Mouse (Mus musculus) spleen, adult 2 months (tissue): ENCODE data around the gene Dock9. TPM values are rescaled to one million over a fixed set of nuclear protein-coding genes. Genes with fewer than 3 reads are reported as not detected.

Experiments used
- DNase-seq, 2 experiments: peaks; one replicate each; pipeline versions ENCODE4 v3.0.0 to v3.0.0-alpha.2; 2012 to 2021; ENCODE audit warnings: low spot score in 2 of 2, low read depth in 1 of 2
- H3K27ac ChIP-seq: fragments of 200-500 bp; 2 replicates; pipeline ENCODE4 v1.5.1; 2012; ENCODE audit warnings: low read length, inconsistent platforms; ENCODE audit not compliant: insufficient read depth
- H3K27me3 ChIP-seq: fragments of 200-500 bp; 2 replicates; pipeline ENCODE4 v1.6.1; 2012; ENCODE audit warnings: mild to moderate bottlenecking, moderate library complexity, low read length, inconsistent platforms; ENCODE audit not compliant: control insufficient read depth, insufficient read depth
- H3K36me3 ChIP-seq: fragments of 200-500 bp; 2 replicates; pipeline ENCODE4 v1.6.1; 2012; ENCODE audit warnings: mild to moderate bottlenecking, low read length, inconsistent platforms; ENCODE audit not compliant: control insufficient read depth, insufficient read depth
- H3K4me1 ChIP-seq: fragments of 200-500 bp; 2 replicates; pipeline ENCODE4 v1.6.1; 2011; ENCODE audit warnings: inconsistent platforms; ENCODE audit not compliant: control insufficient read depth, insufficient read depth, insufficient read length
- H3K4me3 ChIP-seq: fragments of 200-500 bp; 2 replicates; pipeline ENCODE4 v1.5.1; 2011; ENCODE audit warnings: mild to moderate bottlenecking, inconsistent platforms; ENCODE audit not compliant: insufficient read depth, insufficient read length; ENCODE audit errors: extremely low read depth
- CTCF ChIP-seq: fragments of 200-500 bp; IDR thresholded peaks from 2 replicates; pipeline ENCODE4 v1.5.1; 2011; ENCODE audit warnings: mild to moderate bottlenecking, inconsistent platforms; ENCODE audit not compliant: insufficient read depth, insufficient read length, insufficient replicate concordance; ENCODE audit errors: extremely low read depth
- POLR2A ChIP-seq: fragments of 200-500 bp; IDR thresholded peaks from 2 replicates; pipeline ENCODE4 v1.6.1; 2011; ENCODE audit warnings: low read depth, low read length, inconsistent platforms
- WGBS: fragments of 180-500 bp; shearing (Covaris S2); methylation state at CpG from one replicate; pipeline ENCODE4 v1.1.7; 2018; 5-methylcytosine and 5-hydroxymethylcytosine counted together
- polyA plus RNA-seq: library from polyadenylated mRNA; depleted of rRNA; stranded (reverse); fragments of >200 nt; gene quantifications from 2 replicates; pipeline ENCODE4 v1.2.3, GENCODE M21; 2012

Dock9 gene
- polyA plus RNA-seq, 1 experiment: 7.8 TPM

DNA sequence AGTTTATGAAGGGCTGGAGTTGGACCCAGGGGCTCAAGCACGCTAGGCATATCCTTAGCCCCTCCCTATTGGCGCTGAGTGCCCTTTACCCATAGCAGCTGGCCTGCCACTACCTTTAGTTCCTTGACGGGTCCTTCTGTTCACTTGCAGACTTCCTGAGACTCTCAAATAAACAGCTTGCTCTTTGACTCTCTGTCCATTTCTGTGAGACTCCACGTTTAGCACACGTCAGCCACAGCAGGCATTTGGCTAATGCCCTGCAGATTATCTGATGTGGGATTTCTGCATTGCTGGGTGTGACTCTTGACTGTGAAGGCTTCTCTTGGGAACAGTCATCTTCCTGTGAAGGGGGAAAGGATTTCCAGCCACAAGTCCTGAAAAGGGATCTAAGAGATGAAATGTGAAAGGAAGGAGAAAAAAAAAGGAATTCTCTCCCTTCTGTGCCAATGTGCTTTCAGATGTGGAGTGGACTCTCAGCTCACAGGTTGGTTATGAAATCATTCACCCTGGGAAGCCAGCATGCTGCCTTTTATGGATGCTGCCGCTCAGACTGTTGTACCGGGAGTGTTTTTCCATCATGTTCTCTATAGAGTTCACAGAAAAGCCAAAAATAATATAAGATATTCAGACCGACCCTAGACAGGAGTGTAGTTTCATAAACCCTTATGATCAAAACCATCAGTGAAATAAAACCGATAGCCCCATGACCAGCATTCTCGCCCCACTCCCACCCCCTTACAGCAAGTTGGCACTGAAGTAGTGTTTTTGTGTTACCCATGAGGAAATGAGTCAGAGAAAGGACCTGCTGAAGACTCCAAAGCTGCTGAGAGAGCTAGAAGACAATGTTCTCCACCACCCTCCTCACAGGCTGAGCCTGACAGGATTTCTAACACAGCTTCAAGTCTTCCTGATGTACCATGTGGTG is 28.1 kb upstream of the Dock9 start:
- Histone ChIP-seq H3K4me3 (no peak overlapping the region), H3K36me3 (no peaks in the 10 kb centered on the region), H3K27me3 (no peaks in the 10 kb centered on the region), H3K27ac (no peak overlapping the region), H3K4me1 (peaks cover 12% of the 10 kb centered on the region)
- no peak for DNase-seq
- WGBS: 52% methylated on average over 10 of the region's 10 CpGs
- TF ChIP-seq CTCF: no peak
- TF ChIP-seq POLR2A: no peak

DNA sequence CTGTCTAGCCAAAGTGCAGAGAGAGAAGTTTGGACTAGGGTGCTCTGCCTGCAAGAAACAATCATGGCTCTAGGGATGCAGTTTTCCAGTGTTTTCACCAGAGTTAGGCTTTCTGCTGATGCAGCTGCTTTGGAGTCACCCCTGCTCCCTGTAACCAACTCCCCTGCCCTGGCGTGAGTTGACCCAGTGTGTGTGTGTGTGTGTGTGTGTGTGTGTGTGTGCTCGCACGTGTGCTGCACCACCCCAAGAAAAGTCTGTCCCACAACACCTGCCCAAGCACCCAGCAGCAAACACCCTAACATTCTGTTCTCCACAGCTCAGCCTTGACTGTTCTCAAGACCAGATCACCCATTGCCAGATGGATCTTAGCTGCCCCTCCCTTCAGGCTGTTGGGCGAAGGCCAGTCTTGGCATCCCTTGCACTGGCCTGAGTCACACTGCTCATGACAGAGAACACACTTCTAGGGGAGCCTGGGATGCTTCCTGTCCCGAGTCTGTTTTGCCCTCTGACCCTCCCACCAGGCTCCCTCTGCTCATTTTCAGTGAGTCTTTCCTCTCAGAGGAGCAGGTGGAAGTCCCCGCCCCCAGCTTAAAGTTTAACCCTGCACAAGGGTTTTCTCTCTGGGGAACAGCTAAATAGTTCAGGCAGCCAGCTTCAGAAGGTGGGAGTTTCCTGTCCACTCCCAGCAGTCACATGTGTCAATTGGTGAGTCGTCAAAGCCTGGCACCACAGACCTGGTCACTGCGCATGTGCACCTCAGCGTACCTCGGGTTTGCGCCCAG is 26.9 kb upstream of the Dock9 start:
- no peaks in the 10 kb centered on the region for H3K27me3 ChIP-seq
- DNase-seq: no peak
- no peak overlapping the region for H3K27ac ChIP-seq
- H3K36me3 ChIP-seq: no peaks in the 10 kb centered on the region
- peaks cover 12% of the 10 kb centered on the region for H3K4me1 ChIP-seq
- TF ChIP-seq POLR2A (no peak), CTCF (no peak)
- H3K4me3 ChIP-seq: no peak overlapping the region
- WGBS: 45% methylated on average over 11 of the region's 11 CpGs

DNA sequence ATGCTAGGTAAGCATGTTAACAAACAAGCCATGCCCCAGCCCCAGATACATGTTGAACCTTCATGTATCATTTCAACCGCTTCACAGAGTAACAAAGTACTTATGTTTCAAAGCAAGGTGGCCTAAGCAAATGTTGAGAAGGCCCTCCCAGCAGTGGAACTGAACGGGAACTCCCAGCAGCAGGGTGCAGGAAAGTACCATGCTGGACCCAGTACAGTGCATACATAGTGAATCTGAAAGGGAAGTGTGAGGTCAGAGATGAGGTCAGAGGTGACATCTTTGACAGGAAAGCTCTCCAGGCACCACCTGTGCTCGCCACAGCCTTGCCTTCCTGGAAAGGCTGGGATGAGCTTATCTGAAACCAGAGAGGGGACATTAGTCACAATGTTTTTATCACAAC is 25.4 kb upstream of the Dock9 start:
- H3K36me3 ChIP-seq: no peaks in the 10 kb centered on the region
- 70% methylated on average over 3 of the region's 3 CpGs for WGBS
- no peak overlapping the region for H3K27ac ChIP-seq
- DNase-seq: no peak
- H3K4me3 ChIP-seq: no peak overlapping the region
- H3K27me3 ChIP-seq: no peaks in the 10 kb centered on the region
- H3K4me1 ChIP-seq: peaks cover 12% of the 10 kb centered on the region
- TF ChIP-seq CTCF: no peak
- no peak for TF ChIP-seq POLR2A

DNA sequence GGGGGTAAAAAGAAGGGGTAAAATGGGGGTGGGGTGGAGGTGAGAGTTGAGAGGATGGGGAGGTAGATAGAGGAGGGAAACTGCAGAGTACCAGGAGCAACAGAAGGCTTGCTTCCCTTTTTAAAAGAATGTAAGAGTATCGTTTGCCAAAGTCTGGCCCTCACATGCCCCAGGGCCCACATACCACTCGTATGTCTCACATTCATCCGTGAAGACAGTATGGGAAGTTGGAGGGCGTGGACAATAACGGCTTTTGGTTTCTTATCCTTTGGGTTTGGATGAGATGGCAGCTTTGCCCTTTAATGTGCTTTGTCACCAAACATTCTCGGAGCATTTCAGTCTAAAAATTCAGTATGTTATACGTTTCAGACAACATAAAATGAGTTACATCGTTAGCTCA is 24.9 kb upstream of the Dock9 start:
- 70% methylated on average over 8 of the region's 8 CpGs for WGBS
- H3K27ac ChIP-seq: no peak overlapping the region
- DNase-seq: no peak
- no peak overlapping the region for H3K4me3 ChIP-seq
- TF ChIP-seq CTCF: no peak
- TF ChIP-seq POLR2A: no peak
- H3K27me3 ChIP-seq: no peaks in the 10 kb centered on the region
- H3K4me1 ChIP-seq: peaks cover 12% of the 10 kb centered on the region
- H3K36me3 ChIP-seq: no peaks in the 10 kb centered on the region

DNA sequence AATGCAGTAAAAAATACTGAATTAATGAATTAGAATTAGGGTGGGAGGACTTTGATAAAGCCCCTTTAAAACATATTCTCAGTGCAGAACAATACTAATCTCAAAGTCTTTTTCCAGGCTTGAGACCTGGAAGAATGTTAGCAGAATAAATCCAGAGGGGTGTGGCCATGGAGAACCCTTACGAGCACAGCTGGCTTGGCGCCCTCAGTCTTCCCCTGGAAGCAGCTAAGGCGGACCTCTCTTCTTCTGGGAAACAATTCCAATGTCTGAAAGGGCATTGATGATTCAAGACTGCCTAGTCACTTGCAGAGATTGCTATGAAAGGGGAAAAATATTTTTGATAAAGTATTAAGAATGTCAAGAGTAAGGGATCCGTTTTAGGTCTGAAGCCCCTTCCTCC is 9.2 kb upstream of the Dock9 start:
- TF ChIP-seq POLR2A: no peak
- no peak for TF ChIP-seq CTCF
- 85% methylated on average over 4 of the region's 4 CpGs for WGBS
- H3K4me1 ChIP-seq: no peaks in the 10 kb centered on the region
- no peak for DNase-seq
- no peaks in the 10 kb centered on the region for H3K27me3 ChIP-seq
- H3K4me3 ChIP-seq: no peak overlapping the region
- H3K27ac ChIP-seq: no peak overlapping the region
- no peaks in the 10 kb centered on the region for H3K36me3 ChIP-seq

DNA sequence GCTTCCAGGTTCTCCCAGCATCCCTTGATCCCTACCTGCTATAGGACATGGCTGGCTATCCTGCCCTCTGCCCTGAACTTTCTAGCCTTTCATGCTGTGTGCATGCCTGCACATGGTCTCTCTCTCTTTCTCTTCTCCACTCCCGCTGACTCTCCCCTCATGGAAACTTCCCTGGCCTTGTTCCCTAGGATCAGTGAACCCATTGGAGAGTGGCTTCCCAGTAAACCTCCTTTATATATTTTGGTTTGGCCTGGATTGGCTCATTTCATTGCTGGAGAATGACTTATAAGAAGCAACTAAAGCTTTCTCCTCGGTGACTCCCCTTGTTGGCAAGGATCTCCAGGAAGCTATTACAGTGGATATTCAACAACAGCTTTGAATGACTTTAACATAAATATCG is 8.7 kb upstream of the Dock9 start:
- TF ChIP-seq POLR2A (no peak), CTCF (no peak)
- Histone ChIP-seq H3K4me1 (no peaks in the 10 kb centered on the region), H3K27ac (no peak overlapping the region), H3K36me3 (no peaks in the 10 kb centered on the region), H3K27me3 (no peaks in the 10 kb centered on the region), H3K4me3 (no peak overlapping the region)
- DNase-seq: no peak
- 83% methylated on average over 3 of the region's 3 CpGs for WGBS
